Mouse (Mus musculus): ENCODE data around the gene Synj2. TPM values are rescaled to one million over a fixed set of nuclear protein-coding genes. Genes with fewer than 3 reads are reported as not detected.
A peak's percentile ranks its signal among the peaks of the same experiment; 100 is the strongest.

Synj2 gene
- polyA plus RNA-seq, 1 experiment from 2014 or later: 2.4 TPM

GRCm38 (mm10) chr17:5935680-5936079 is 5.4 kb upstream of the Synj2 start:
- peaks cover 18% of the 10 kb centered on the region for H3K27me3 ChIP-seq
- no peaks in the 10 kb centered on the region for H3K9me3 ChIP-seq (replicated peaks)
- no peak overlapping the region for H3K9ac ChIP-seq
- peak overlapping the region; percentile 72; the same call in 1 of the 2 replicates for H3K4me2 ChIP-seq
- H3K27ac ChIP-seq (replicated peaks): no peak overlapping the region
- peaks cover 5% of the 10 kb centered on the region; the same call in 1 of the 2 replicates for H3K36me3 ChIP-seq (replicated peaks)
- 0 out of 2 replicates have a peak overlapping the region, but pooled peaks have one; percentile 43 for H3K4me3 ChIP-seq (replicated peaks)
- ATAC-seq (ENCODE audit: insufficient read depth): no peak
- peaks cover 17% of the 10 kb centered on the region for H3K4me1 ChIP-seq (replicated peaks)
- 62% methylated on average over 3 of the region's 3 CpGs for WGBS (ENCODE audit: insufficient replicate concordance)

GRCm38 (mm10) chr17:5936276-5936675 is 4.8 kb upstream of the Synj2 start:
- Histone ChIP-seq H3K27ac (replicated peaks) (no peak overlapping the region), H3K36me3 (replicated peaks) (peaks cover 2% of the 10 kb centered on the region; the same call in 1 of the 2 replicates), H3K4me3 (replicated peaks) (no peak overlapping the region), H3K4me1 (replicated peaks) (peaks cover 19% of the 10 kb centered on the region), H3K9me3 (replicated peaks) (no peaks in the 10 kb centered on the region), H3K27me3 (peaks cover 22% of the 10 kb centered on the region), H3K9ac (no peak overlapping the region), H3K4me2 (no peak overlapping the region; the same call in 1 of the 2 replicates)
- ATAC-seq (ENCODE audit: insufficient read depth): no peak
- 73% methylated on average over 14 of the region's 14 CpGs for WGBS (ENCODE audit: insufficient replicate concordance)

GRCm38 (mm10) chr17:5937441-5937840 is 3.6 kb upstream of the Synj2 start:
- no peaks in the 10 kb centered on the region for H3K36me3 ChIP-seq (replicated peaks)
- H3K4me3 ChIP-seq (replicated peaks): no peak overlapping the region
- peaks cover 34% of the 10 kb centered on the region for H3K27me3 ChIP-seq
- H3K9me3 ChIP-seq (replicated peaks): no peaks in the 10 kb centered on the region
- no peak overlapping the region for H3K4me2 ChIP-seq
- no peak overlapping the region for H3K9ac ChIP-seq
- H3K27ac ChIP-seq (replicated peaks): no peak overlapping the region
- ATAC-seq (ENCODE audit: insufficient read depth): no peak
- H3K4me1 ChIP-seq (replicated peaks): peaks cover 25% of the 10 kb centered on the region
- WGBS (ENCODE audit: insufficient replicate concordance): 28% methylated on average over 2 of the region's 2 CpGs

- no peak overlapping the region for H3K4me2 ChIP-seq
- H3K9me3 ChIP-seq (replicated peaks): no peaks in the 10 kb centered on the region
- peaks cover 19% of the 10 kb centered on the region for H3K4me1 ChIP-seq (replicated peaks)
- H3K4me3 ChIP-seq (replicated peaks): no peak overlapping the region
- no peak overlapping the region for H3K9ac ChIP-seq
- no peak overlapping the region for H3K27ac ChIP-seq (replicated peaks)
- ATAC-seq (ENCODE audit: insufficient read depth): no peak
- peaks cover 37% of the 10 kb centered on the region for H3K27me3 ChIP-seq
- H3K36me3 ChIP-seq (replicated peaks): no peaks in the 10 kb centered on the region
- WGBS (ENCODE audit: insufficient replicate concordance): 54% methylated on average over 12 of the region's 12 CpGs
Observed at GRCm38 (mm10) chr17:5939871-5940270, 1.2 kb upstream of the Synj2 start.

- under 1% methylated on average over 34 of the region's 38 CpGs for WGBS (ENCODE audit: insufficient replicate concordance)
- peak; percentile 79 for ATAC-seq (ENCODE audit: insufficient read depth)
- peak overlapping the region; percentile 72 for H3K4me2 ChIP-seq
- H3K27ac ChIP-seq (replicated peaks): no peak overlapping the region
- peak overlapping the region; percentile 68 for H3K4me3 ChIP-seq (replicated peaks)
- peak overlapping the region; percentile 32; the same call in 1 of the 2 replicates for H3K9ac ChIP-seq
- peaks cover 37% of the 10 kb centered on the region for H3K27me3 ChIP-seq
- no peaks in the 10 kb centered on the region for H3K9me3 ChIP-seq (replicated peaks)
- H3K4me1 ChIP-seq (replicated peaks): peaks cover 13% of the 10 kb centered on the region; the same call in 1 of the 2 replicates
- no peaks in the 10 kb centered on the region for H3K36me3 ChIP-seq (replicated peaks)
Observed at GRCm38 (mm10) chr17:5940792-5941191, 288 bp upstream of the Synj2 start.

- Histone ChIP-seq H3K4me1 (replicated peaks) (peaks cover 16% of the 10 kb centered on the region), H3K27ac (replicated peaks) (no peak overlapping the region), H3K27me3 (peaks cover 37% of the 10 kb centered on the region), H3K4me2 (peak overlapping the region; percentile 72), H3K36me3 (replicated peaks) (no peaks in the 10 kb centered on the region), H3K9ac (peak overlapping the region; percentile 52; the same call in 1 of the 2 replicates), H3K4me3 (replicated peaks) (peak overlapping the region; percentile 68), H3K9me3 (replicated peaks) (no peaks in the 10 kb centered on the region)
- WGBS (ENCODE audit: insufficient replicate concordance): 67% methylated on average over 3 of the region's 3 CpGs
- no peak for ATAC-seq (ENCODE audit: insufficient read depth)
Observed at GRCm38 (mm10) chr17:5942156-5942555, 1.1 kb downstream of the Synj2 start.

- Histone ChIP-seq H3K9ac (no peak overlapping the region), H3K27me3 (peaks cover 37% of the 10 kb centered on the region), H3K4me1 (replicated peaks) (peaks cover 16% of the 10 kb centered on the region), H3K27ac (replicated peaks) (no peak overlapping the region), H3K4me2 (no peak overlapping the region), H3K36me3 (replicated peaks) (no peaks in the 10 kb centered on the region), H3K4me3 (replicated peaks) (no peak overlapping the region), H3K9me3 (replicated peaks) (no peaks in the 10 kb centered on the region)
- 51% methylated on average over 1 of the region's 1 CpGs for WGBS (ENCODE audit: insufficient replicate concordance)
- no peak for ATAC-seq (ENCODE audit: insufficient read depth)
Observed at GRCm38 (mm10) chr17:5943053-5943452, 2.0 kb downstream of the Synj2 start.

- Histone ChIP-seq H3K4me1 (replicated peaks) (peaks cover 6% of the 10 kb centered on the region; the same call in 1 of the 2 replicates), H3K36me3 (replicated peaks) (no peaks in the 10 kb centered on the region), H3K27me3 (peaks cover 7% of the 10 kb centered on the region), H3K9me3 (replicated peaks) (no peaks in the 10 kb centered on the region), H3K27ac (replicated peaks) (no peak overlapping the region), H3K4me2 (no peak overlapping the region), H3K4me3 (replicated peaks) (no peak overlapping the region), H3K9ac (no peak overlapping the region)
- no peak for ATAC-seq (ENCODE audit: insufficient read depth)
- WGBS (ENCODE audit: insufficient replicate concordance): 49% methylated on average over 3 of the region's 3 CpGs
Observed at GRCm38 (mm10) chr17:5947039-5947438, 6.0 kb downstream of the Synj2 start.

GRCm38 (mm10) chr17:5952455-5952854 is 11.4 kb downstream of the Synj2 start:
- Histone ChIP-seq H3K36me3 (replicated peaks) (no peaks in the 10 kb centered on the region), H3K27ac (replicated peaks) (no peak overlapping the region), H3K4me3 (replicated peaks) (no peak overlapping the region), H3K27me3 (no peaks in the 10 kb centered on the region), H3K9ac (no peak overlapping the region), H3K9me3 (replicated peaks) (no peaks in the 10 kb centered on the region), H3K4me1 (replicated peaks) (peaks cover 9% of the 10 kb centered on the region), H3K4me2 (no peak overlapping the region)
- no peak for ATAC-seq (ENCODE audit: insufficient read depth)
- WGBS (ENCODE audit: insufficient replicate concordance): 68% methylated on average over 4 of the region's 4 CpGs

GRCm38 (mm10) chr17:5956350-5957000 is 15.4 kb downstream of the Synj2 start:
- ATAC-seq (ENCODE audit: insufficient read depth): no peak
- Histone ChIP-seq H3K9me3 (replicated peaks) (no peaks in the 10 kb centered on the region), H3K4me1 (replicated peaks) (peaks cover 10% of the 10 kb centered on the region), H3K27me3 (no peaks in the 10 kb centered on the region), H3K9ac (no peak overlapping the region), H3K4me3 (replicated peaks) (no peak overlapping the region), H3K27ac (replicated peaks) (no peak overlapping the region), H3K4me2 (no peak overlapping the region), H3K36me3 (replicated peaks) (no peaks in the 10 kb centered on the region)
- WGBS (ENCODE audit: insufficient replicate concordance): 53% methylated on average over 2 of the region's 2 CpGs

- ATAC-seq (ENCODE audit: insufficient read depth): peak; percentile 45; the same call in 1 of the 2 replicates
Observed at GRCm38 (mm10) chr17:5957097-5957496, 16.0 kb downstream of the Synj2 start.

More at GRCm38 (mm10) chr17:5957097-5957496, 16.0 kb downstream of the Synj2 start:
- no peaks in the 10 kb centered on the region for H3K27me3 ChIP-seq
- H3K9me3 ChIP-seq (replicated peaks): no peaks in the 10 kb centered on the region
- H3K4me2 ChIP-seq: no peak overlapping the region
- 28% methylated on average over 3 of the region's 3 CpGs for WGBS (ENCODE audit: insufficient replicate concordance)
- no peak overlapping the region for H3K4me3 ChIP-seq (replicated peaks)
- no peaks in the 10 kb centered on the region for H3K36me3 ChIP-seq (replicated peaks)
- H3K4me1 ChIP-seq (replicated peaks): peaks cover 10% of the 10 kb centered on the region
- no peak overlapping the region for H3K9ac ChIP-seq
- H3K27ac ChIP-seq (replicated peaks): no peak overlapping the region
